Mouse (Mus musculus): ENCODE results near the gene Amz1. TPM values are rescaled to one million over a fixed set of nuclear protein-coding genes. Genes with fewer than 3 reads are reported as not detected.

The Amz1 gene
- 3.8 and 5.5 TPM in 2 replicates for polyA plus RNA-seq (2012; rRNA removed)

DNA sequence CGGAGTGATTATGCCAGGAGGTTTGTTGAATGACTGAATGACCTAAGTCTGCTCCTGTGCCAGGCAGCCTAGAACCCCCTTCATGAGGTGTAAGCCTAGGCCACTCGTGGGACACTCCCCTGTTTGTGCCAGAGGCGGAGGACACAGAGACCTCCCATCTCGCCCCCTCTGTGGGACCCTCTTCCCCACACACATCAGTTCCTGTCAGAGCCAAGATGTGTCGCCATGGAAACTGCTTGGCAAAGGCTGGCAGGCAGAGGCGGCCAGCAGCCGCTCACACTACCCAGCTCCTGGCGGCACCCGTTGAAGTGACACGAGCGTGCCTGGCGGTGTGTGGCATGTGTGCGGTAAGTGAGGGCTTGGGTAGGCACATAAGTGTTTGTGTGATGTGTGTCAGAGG lies at the start of gene Amz1:
Gene Amz1 (plus strand): TSS at position 306 of the 400 bp plus-strand sequence.

DNA sequence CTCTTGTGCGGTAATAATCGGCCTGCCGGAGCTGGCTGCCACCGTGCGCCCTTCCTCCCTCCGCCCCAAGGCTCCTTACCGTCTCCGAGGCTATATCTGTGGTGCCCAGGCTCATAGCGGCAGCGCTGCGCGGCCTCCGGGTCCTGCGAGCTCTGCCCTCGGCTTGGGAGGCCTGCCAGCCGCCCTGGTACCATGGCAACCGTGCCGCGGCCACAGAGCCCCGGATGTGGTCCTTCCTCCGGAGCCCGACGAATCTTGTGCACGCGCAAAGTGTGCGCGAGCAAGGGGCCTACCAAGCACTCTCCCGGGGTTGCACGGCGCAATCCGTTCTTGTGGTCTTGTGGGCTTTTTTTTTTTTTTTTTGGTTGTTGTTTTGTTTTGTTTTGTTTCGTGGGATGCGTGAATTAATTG lies 21.8 kb upstream of the Amz1 start, which contains the start of gene Iqce:
Gene Iqce (minus strand): TSS at position 276 of the 411 bp plus-strand sequence.

DNA sequence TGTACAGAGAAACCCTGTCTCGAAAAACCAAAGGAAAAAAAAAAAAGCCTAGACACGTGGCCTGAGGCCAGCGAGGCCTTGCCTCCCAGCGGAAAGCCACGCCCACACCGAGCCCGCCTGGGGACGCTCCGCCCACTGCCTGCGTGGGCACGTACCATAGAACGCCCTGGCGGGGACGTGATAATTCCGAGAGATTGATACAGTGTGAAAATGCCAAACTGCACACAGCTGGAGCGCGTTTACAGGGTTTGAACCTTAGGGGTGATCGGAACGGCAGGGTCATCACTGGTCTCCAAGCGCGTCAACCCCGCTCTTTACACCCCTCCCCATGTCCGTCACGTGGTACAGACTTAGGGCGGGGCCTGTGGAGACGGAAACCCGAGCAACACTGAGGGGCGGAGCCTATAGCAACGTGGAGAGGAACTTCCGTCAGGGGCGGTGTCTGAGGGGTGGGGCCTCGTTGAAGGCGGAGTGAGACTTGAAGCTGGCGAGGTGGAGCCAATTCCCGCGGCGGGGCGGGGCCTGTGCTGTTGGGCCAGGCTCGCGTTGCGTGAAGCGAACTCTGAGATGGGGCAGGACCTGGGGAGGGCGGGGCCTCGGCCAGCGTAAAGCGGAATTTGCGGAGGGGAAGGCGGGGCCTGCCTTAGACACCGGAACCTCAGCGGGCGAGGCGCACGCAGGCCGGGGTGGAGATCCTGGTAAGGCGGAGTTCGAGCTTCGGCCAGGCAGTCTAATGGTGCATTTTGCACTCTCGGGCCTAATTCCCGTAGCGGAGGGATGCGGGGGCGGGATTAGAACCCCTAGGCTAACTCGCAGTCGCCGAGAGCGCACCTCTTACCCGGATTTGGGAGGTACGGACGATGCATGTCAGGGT lies 19.3 kb upstream of the Amz1 start, which contains the start of gene Brat1:
Gene Brat1 (plus strand): TSS at position 634 of the 874 bp plus-strand sequence.

Other genes starting within 250 kb of the Amz1 start
- gene Chst12, start 218.6 kb upstream of the Amz1 start, polyA plus RNA-seq (2012; rRNA removed) = 27.0 and 27.4 TPM in 2 replicates
- not detected in 2 replicates for gene Grifin, start 159.1 kb upstream of the Amz1 start, polyA plus RNA-seq (2012; rRNA removed)
- gene Lfng, start 116.8 kb upstream of the Amz1 start, polyA plus RNA-seq (2012; rRNA removed) = 66.8 and 83.1 TPM in 2 replicates
- gene Ttyh3, start 75.1 kb upstream of the Amz1 start, polyA plus RNA-seq (2012; rRNA removed) = 55.3 and 55.5 TPM in 2 replicates
- 9.6 and 10.3 TPM in 2 replicates for gene Iqce, start 21.7 kb upstream of the Amz1 start, polyA plus RNA-seq (2012; rRNA removed)
- 27.1 and 30.0 TPM in 2 replicates for gene Brat1, start 19.1 kb upstream of the Amz1 start, polyA plus RNA-seq (2012; rRNA removed)
- gene Gna12, start 106.3 kb downstream of the Amz1 start, polyA plus RNA-seq (2012; rRNA removed) = 51.2 and 61.6 TPM in 2 replicates